Mouse (Mus musculus) stomach, postnatal 0 days (tissue): ENCODE measurements around the gene Glis2. TPM values are rescaled to one million over a fixed set of nuclear protein-coding genes. Genes with fewer than 3 reads are reported as not detected.

Source experiments
- ATAC-seq: fragments of 200-750 bp; cut with Nextera tagmentation; 2 replicates; pipeline ENCODE4 v1.8.0; 2017; ENCODE audit not compliant: low FRiP score, low TSS enrichment
- DNase-seq: peaks from one replicate; pipeline ENCODE4 v3.0.0-alpha.2; 2016; ENCODE audit warnings: low spot score
- H3K27ac ChIP-seq: fragments of 300-500 bp; sonication (generic); replicated peaks from 2 replicates; pipeline ENCODE4 v1.5.1; 2014; ENCODE audit warnings: mild to moderate bottlenecking, control low read depth
- H3K27me3 ChIP-seq: fragments of 300-500 bp; sonication (generic); 2 replicates; pipeline ENCODE4 v1.6.1; 2014; ENCODE audit warnings: low read length; ENCODE audit not compliant: control insufficient read depth, insufficient read depth
- H3K36me3 ChIP-seq: fragments of 300-500 bp; sonication (generic); 2 replicates; pipeline ENCODE4 v1.6.1; 2014; ENCODE audit warnings: low read length, mixed read lengths; ENCODE audit not compliant: control insufficient read depth, insufficient read depth
- H3K4me1 ChIP-seq: fragments of 300-500 bp; sonication (generic); replicated peaks from 2 replicates; pipeline ENCODE4 v1.6.1; 2014; ENCODE audit warnings: antibody characterized with exemption; ENCODE audit not compliant: control insufficient read depth, insufficient read depth
- H3K4me2 ChIP-seq: fragments of 300-500 bp; sonication (generic); replicated peaks from 2 replicates; pipeline ENCODE4 v1.6.1; 2014; ENCODE audit warnings: low read depth, mild to moderate bottlenecking, control low read depth, moderate library complexity
- H3K4me3 ChIP-seq: fragments of 300-500 bp; sonication (generic); 2 replicates; pipeline ENCODE4 v1.5.1; 2014; ENCODE audit warnings: low read depth, low read length, control low read depth
- H3K9ac ChIP-seq: fragments of 300-500 bp; sonication (generic); 2 replicates; pipeline ENCODE4 v1.6.1; 2014; ENCODE audit warnings: mild to moderate bottlenecking, low read length, control low read depth, mixed read lengths
- H3K9me3 ChIP-seq: fragments of 300-500 bp; sonication (generic); 2 replicates; pipeline ENCODE4 v1.6.1; 2016; ENCODE audit warnings: low read length; ENCODE audit not compliant: control insufficient read depth
- CTCF ChIP-seq: IDR thresholded peaks from 2 replicates; pipeline ENCODE4 v1.5.1; 2016; ENCODE audit warnings: antibody characterized with exemption, low read depth, mild to moderate bottlenecking, moderate library complexity
- EP300 ChIP-seq: optimal IDR thresholded peaks from 2 replicates; pipeline ENCODE3; 2016; ENCODE audit warnings: antibody characterized with exemption
- WGBS: fragments of 180-500 bp; shearing (Covaris S2); extraction: QIAGEN DNeasy Blood & Tissue Kit; methylation state at CpG from one replicate; pipeline ENCODE4 v1.1.7; 2014; 5-methylcytosine and 5-hydroxymethylcytosine counted together
- polyA plus RNA-seq: library from polyadenylated mRNA; unstranded; fragments of >200 nt; fragmentation: Nextera tagmentation; extraction: Ambion mirVana; gene quantifications from 2 replicates; pipeline ENCODE4 v1.2.1, GENCODE M21; 2015

The Glis2 gene
- polyA plus RNA-seq, 1 experiment from 2014 or later: 11.7 TPM

- no peaks in the 10 kb centered on the region for H3K36me3 ChIP-seq
- peak overlapping the region; percentile 79 for H3K9ac ChIP-seq
- ATAC-seq: no peak
- WGBS: 11% methylated on average over 32 of the region's 32 CpGs
- DNase-seq: peak; percentile 59
- H3K4me2 ChIP-seq: peak overlapping the region; percentile 81
- H3K9me3 ChIP-seq: no peaks in the 10 kb centered on the region
- H3K4me1 ChIP-seq: 0 out of 2 replicates have a peak, but pooled peaks cover 9% of the 10 kb centered on the region
- H3K27ac ChIP-seq: peak overlapping the region; percentile 88
- peak; percentile 77 for TF ChIP-seq CTCF
- TF ChIP-seq EP300: no peak
- peak overlapping the region; percentile 69 for H3K4me3 ChIP-seq
- H3K27me3 ChIP-seq: no peaks in the 10 kb centered on the region
Measured at GRCm38 (mm10) chr16:4592909-4593875, 1.3 kb upstream of the Glis2 start.

GRCm38 (mm10) chr16:4594814-4595526 lies 457 bp downstream of the Glis2 start:
- peak overlapping the region; percentile 88 for H3K27ac ChIP-seq
- no peaks in the 10 kb centered on the region for H3K27me3 ChIP-seq
- H3K4me3 ChIP-seq: peak overlapping the region; percentile 69
- H3K9ac ChIP-seq: peak overlapping the region; percentile 79
- peak overlapping the region; percentile 81 for H3K4me2 ChIP-seq
- no peaks in the 10 kb centered on the region for H3K36me3 ChIP-seq
- DNase-seq (no peak), ATAC-seq (peak; percentile 5; the same call in 1 of the 2 replicates)
- TF ChIP-seq CTCF (no peak), EP300 (no peak)
- no peaks in the 10 kb centered on the region for H3K9me3 ChIP-seq
- 0 out of 2 replicates have a peak, but pooled peaks cover 9% of the 10 kb centered on the region for H3K4me1 ChIP-seq
- under 1% methylated on average over 18 of the region's 52 CpGs for WGBS

GRCm38 (mm10) chr16:4595527-4595963 lies 1.0 kb downstream of the Glis2 start:
- Histone ChIP-seq H3K27me3 (no peaks in the 10 kb centered on the region), H3K4me1 (0 out of 2 replicates have a peak, but pooled peaks cover 9% of the 10 kb centered on the region), H3K4me3 (peak overlapping the region; percentile 69), H3K9ac (peak overlapping the region; percentile 79), H3K27ac (peak overlapping the region; percentile 49), H3K36me3 (no peaks in the 10 kb centered on the region), H3K9me3 (no peaks in the 10 kb centered on the region), H3K4me2 (peak overlapping the region; percentile 81)
- TF ChIP-seq EP300: no peak
- peak; percentile 34 for TF ChIP-seq CTCF
- 10% methylated on average over 5 of the region's 5 CpGs for WGBS
- ATAC-seq (peak; percentile 49; the same call in 1 of the 2 replicates), DNase-seq (peak; percentile 74)

GRCm38 (mm10) chr16:4596141-4596728 lies 1.7 kb downstream of the Glis2 start:
- 28% methylated on average over 3 of the region's 3 CpGs for WGBS
- Histone ChIP-seq H3K4me2 (peak overlapping the region; percentile 81), H3K36me3 (no peaks in the 10 kb centered on the region), H3K4me1 (0 out of 2 replicates have a peak, but pooled peaks cover 9% of the 10 kb centered on the region), H3K27me3 (no peaks in the 10 kb centered on the region), H3K9ac (peak overlapping the region; percentile 79), H3K4me3 (peak overlapping the region; percentile 69), H3K9me3 (no peaks in the 10 kb centered on the region), H3K27ac (peak overlapping the region; percentile 49)
- ATAC-seq: no peak; the same call in 1 of the 2 replicates
- no peak for DNase-seq
- TF ChIP-seq EP300: no peak
- no peak for TF ChIP-seq CTCF

GRCm38 (mm10) chr16:4596836-4597235 lies 2.3 kb downstream of the Glis2 start:
- H3K9me3 ChIP-seq: no peaks in the 10 kb centered on the region
- peak overlapping the region; percentile 81 for H3K4me2 ChIP-seq
- no peak overlapping the region for H3K27ac ChIP-seq
- H3K27me3 ChIP-seq: no peaks in the 10 kb centered on the region
- WGBS: 35% methylated on average over 2 of the region's 2 CpGs
- H3K36me3 ChIP-seq: no peaks in the 10 kb centered on the region
- TF ChIP-seq EP300: no peak
- TF ChIP-seq CTCF: no peak
- ATAC-seq (no peak), DNase-seq (no peak)
- 0 out of 2 replicates have a peak, but pooled peaks cover 9% of the 10 kb centered on the region for H3K4me1 ChIP-seq
- no peak overlapping the region for H3K4me3 ChIP-seq
- 0 out of 2 replicates have a peak overlapping the region, but pooled peaks have one; percentile 13 for H3K9ac ChIP-seq
